Mouse (Mus musculus): ENCODE measurements around the gene Gm45785. TPM values are rescaled to one million over a fixed set of nuclear protein-coding genes. Genes with fewer than 3 reads are reported as not detected.

The Gm45785 gene
- polyA plus RNA-seq, 1 experiment = not detected

- DNase-seq = no peak
- no peak for TF ChIP-seq POLR2A (IDR thresholded peaks at IDR 0.05; ENCODE audit: low read depth, low read length)
- TF ChIP-seq CTCF (conservative IDR thresholded peaks at IDR 0.05; ENCODE audit: insufficient read depth, insufficient read length, low read depth, low read length) = no peak
- no peak overlapping the region for H3K4me3 ChIP-seq (ENCODE audit: insufficient read depth, low read depth, low read length)
- 47% methylated on average over 6 of the region's 6 CpGs for WGBS
- H3K4me1 ChIP-seq (ENCODE audit: control insufficient read depth, insufficient read depth, low read length) = peaks cover 4% of the 10 kb centered on the region; the same call in 1 of the 2 replicates
- no peak overlapping the region for H3K27ac ChIP-seq (ENCODE audit: insufficient read depth, low read depth, low read length)
- H3K27me3 ChIP-seq (replicated peaks; ENCODE audit: control insufficient read depth, insufficient read depth, low read length) = no peaks in the 10 kb centered on the region
- H3K36me3 ChIP-seq (ENCODE audit: control insufficient read depth, insufficient read depth, low read length) = no peaks in the 10 kb centered on the region
These were observed 24.7 kb downstream of the Gm45785 start for GRCm38 (mm10) chr7:140831447-140831846.

- Histone ChIP-seq H3K27me3 (replicated peaks; ENCODE audit: control insufficient read depth, insufficient read depth, low read length) (no peaks in the 10 kb centered on the region), H3K4me3 (ENCODE audit: insufficient read depth, low read depth, low read length) (no peak overlapping the region), H3K27ac (ENCODE audit: insufficient read depth, low read depth, low read length) (peak overlapping the region; percentile 44; the same call in 1 of the 2 replicates), H3K4me1 (ENCODE audit: control insufficient read depth, insufficient read depth, low read length) (peaks cover 4% of the 10 kb centered on the region; the same call in 1 of the 2 replicates), H3K36me3 (ENCODE audit: control insufficient read depth, insufficient read depth, low read length) (no peaks in the 10 kb centered on the region)
- TF ChIP-seq POLR2A (IDR thresholded peaks at IDR 0.05; ENCODE audit: low read depth, low read length) (no peak), CTCF (conservative IDR thresholded peaks at IDR 0.05; ENCODE audit: insufficient read depth, insufficient read length, low read depth, low read length) (peak; percentile 63)
- DNase-seq = peak; percentile 90
- WGBS = 21% methylated on average over 8 of the region's 8 CpGs
These were observed 27.8 kb downstream of the Gm45785 start for GRCm38 (mm10) chr7:140828171-140828881.

GRCm38 (mm10) chr7:140822731-140823130, 33.4 kb downstream of the Gm45785 start:
- WGBS = 90% methylated on average over 4 of the region's 4 CpGs
- no peak for DNase-seq
- H3K36me3 ChIP-seq (ENCODE audit: control insufficient read depth, insufficient read depth, low read length) = no peaks in the 10 kb centered on the region

GRCm38 (mm10) chr7:140821653-140822329, 34.3 kb downstream of the Gm45785 start, which contains the start of gene Zfp941:
Gene Zfp941, minus strand, starts transcription at chr7:140822178.
- TF ChIP-seq POLR2A (IDR thresholded peaks at IDR 0.05; ENCODE audit: low read depth, low read length) (no peak), CTCF (conservative IDR thresholded peaks at IDR 0.05; ENCODE audit: insufficient read depth, insufficient read length, low read depth, low read length) (no peak)

More at GRCm38 (mm10) chr7:140822731-140823130, 33.4 kb downstream of the Gm45785 start:
- Histone ChIP-seq H3K4me1 (ENCODE audit: control insufficient read depth, insufficient read depth, low read length) (peaks cover 3% of the 10 kb centered on the region; the same call in 1 of the 2 replicates), H3K27ac (ENCODE audit: insufficient read depth, low read depth, low read length) (no peak overlapping the region), H3K27me3 (replicated peaks; ENCODE audit: control insufficient read depth, insufficient read depth, low read length) (no peaks in the 10 kb centered on the region), H3K4me3 (ENCODE audit: insufficient read depth, low read depth, low read length) (no peak overlapping the region)
- TF ChIP-seq CTCF (conservative IDR thresholded peaks at IDR 0.05; ENCODE audit: insufficient read depth, insufficient read length, low read depth, low read length) (no peak), POLR2A (IDR thresholded peaks at IDR 0.05; ENCODE audit: low read depth, low read length) (no peak)

GRCm38 (mm10) chr7:140821305-140821652, 34.9 kb downstream of the Gm45785 start:
- DNase-seq = no peak
- H3K4me3 ChIP-seq (ENCODE audit: insufficient read depth, low read depth, low read length) = peak overlapping the region; percentile 67; the same call in 1 of the 2 replicates
- WGBS = 52% methylated on average over 5 of the region's 5 CpGs
- no peaks in the 10 kb centered on the region for H3K27me3 ChIP-seq (replicated peaks; ENCODE audit: control insufficient read depth, insufficient read depth, low read length)
- H3K4me1 ChIP-seq (ENCODE audit: control insufficient read depth, insufficient read depth, low read length) = peaks cover 3% of the 10 kb centered on the region; the same call in 1 of the 2 replicates
- TF ChIP-seq POLR2A (IDR thresholded peaks at IDR 0.05; ENCODE audit: low read depth, low read length) = no peak
- no peak for TF ChIP-seq CTCF (conservative IDR thresholded peaks at IDR 0.05; ENCODE audit: insufficient read depth, insufficient read length, low read depth, low read length)
- no peaks in the 10 kb centered on the region for H3K36me3 ChIP-seq (ENCODE audit: control insufficient read depth, insufficient read depth, low read length)
- H3K27ac ChIP-seq (ENCODE audit: insufficient read depth, low read depth, low read length) = no peak overlapping the region

More at GRCm38 (mm10) chr7:140821653-140822329, 34.3 kb downstream of the Gm45785 start, which contains the start of gene Zfp941:
- peak within 1 kb of the TSS; percentile 67 for H3K4me3 ChIP-seq (ENCODE audit: insufficient read depth, low read depth, low read length)
- no peaks in the 10 kb centered on the region for H3K27me3 ChIP-seq (replicated peaks; ENCODE audit: control insufficient read depth, insufficient read depth, low read length)
- H3K4me1 ChIP-seq (ENCODE audit: control insufficient read depth, insufficient read depth, low read length) = peaks cover 3% of the 10 kb centered on the region; the same call in 1 of the 2 replicates
- 3% methylated on average over 21 of the region's 21 CpGs for WGBS
- peak; percentile 70 for DNase-seq
- no peak within 1 kb of the TSS for H3K27ac ChIP-seq (ENCODE audit: insufficient read depth, low read depth, low read length)
- H3K36me3 ChIP-seq (ENCODE audit: control insufficient read depth, insufficient read depth, low read length) = no peaks in the 10 kb centered on the region

- no peaks in the 10 kb centered on the region for H3K27me3 ChIP-seq (replicated peaks; ENCODE audit: control insufficient read depth, insufficient read depth, low read length)
- no peak for TF ChIP-seq CTCF (conservative IDR thresholded peaks at IDR 0.05; ENCODE audit: insufficient read depth, insufficient read length, low read depth, low read length)
- WGBS = 55% methylated on average over 4 of the region's 4 CpGs
- H3K27ac ChIP-seq (ENCODE audit: insufficient read depth, low read depth, low read length) = no peak overlapping the region
- H3K4me3 ChIP-seq (ENCODE audit: insufficient read depth, low read depth, low read length) = no peak overlapping the region
- H3K4me1 ChIP-seq (ENCODE audit: control insufficient read depth, insufficient read depth, low read length) = peaks cover 3% of the 10 kb centered on the region; the same call in 1 of the 2 replicates
- H3K36me3 ChIP-seq (ENCODE audit: control insufficient read depth, insufficient read depth, low read length) = no peaks in the 10 kb centered on the region
- DNase-seq = no peak
These were observed 36.0 kb downstream of the Gm45785 start for GRCm38 (mm10) chr7:140820173-140820572.

- H3K4me3 ChIP-seq (ENCODE audit: insufficient read depth, low read depth, low read length) = no peak overlapping the region
- TF ChIP-seq CTCF (conservative IDR thresholded peaks at IDR 0.05; ENCODE audit: insufficient read depth, insufficient read length, low read depth, low read length) (no peak), POLR2A (IDR thresholded peaks at IDR 0.05; ENCODE audit: low read depth, low read length) (no peak)
- no peaks in the 10 kb centered on the region for H3K27me3 ChIP-seq (replicated peaks; ENCODE audit: control insufficient read depth, insufficient read depth, low read length)
- peaks cover 2% of the 10 kb centered on the region; the same call in 1 of the 2 replicates for H3K36me3 ChIP-seq (ENCODE audit: control insufficient read depth, insufficient read depth, low read length)
- 85% methylated on average over 12 of the region's 12 CpGs for WGBS
- no peaks in the 10 kb centered on the region for H3K4me1 ChIP-seq (ENCODE audit: control insufficient read depth, insufficient read depth, low read length)
- no peak for DNase-seq
- no peak overlapping the region for H3K27ac ChIP-seq (ENCODE audit: insufficient read depth, low read depth, low read length)
These were observed 43.3 kb downstream of the Gm45785 start for GRCm38 (mm10) chr7:140812850-140813249.

Data from kidney, adult 2 months (tissue).